Mouse (Mus musculus) Patski (cell line): ENCODE measurements at regions not wholly inside any gene's neighbourhood (a gene's known extent, or its start where the extent isn't known, plus 50 kb on each side); places are given as distances from the start of the nearest gene placed in this dataset.

Source experiments
- ATAC-seq: fragments of 100-300 bp; one replicate; pipeline ENCODE4 v1.8.0; 2021
- CTCF ChIA-PET: fragments of 350-600 bp; sonication (Branson Sonifier 250); formaldehyde crosslinking; loops from one replicate; lab custom pipeline; 2022; ENCODE audit warnings: inconsistent platforms; lab: Charles Lee
- POLR2A ChIA-PET: fragments of 350-600 bp; sonication (Branson Sonifier 250); formaldehyde crosslinking; loops from one replicate; lab custom pipeline; 2022; ENCODE audit warnings: antibody characterized with exemption, inconsistent platforms; lab: Charles Lee
- DNase-seq: peaks from one replicate; pipeline ENCODE4 v3.0.0-alpha.2; 2011; ENCODE audit warnings: low read depth, low spot score
- H3K27me3 ChIP-seq: fragments of 371-371 bp; one replicate; pipeline ENCODE4 v1.5.1; 2021
- CTCF ChIP-seq: fragments of 100-300 bp; IDR thresholded peaks from one replicate; pipeline ENCODE4 v1.5.1; 2021
- in situ Hi-C: fragments of 300-500 bp; cut with MboI; formaldehyde crosslinking; loops from 3 replicates; pipeline ENCODE4 v1.11.1; 2018; ENCODE audit warnings: low pct_unique_long_range_greater_than_20kb, mixed read lengths

DNA sequence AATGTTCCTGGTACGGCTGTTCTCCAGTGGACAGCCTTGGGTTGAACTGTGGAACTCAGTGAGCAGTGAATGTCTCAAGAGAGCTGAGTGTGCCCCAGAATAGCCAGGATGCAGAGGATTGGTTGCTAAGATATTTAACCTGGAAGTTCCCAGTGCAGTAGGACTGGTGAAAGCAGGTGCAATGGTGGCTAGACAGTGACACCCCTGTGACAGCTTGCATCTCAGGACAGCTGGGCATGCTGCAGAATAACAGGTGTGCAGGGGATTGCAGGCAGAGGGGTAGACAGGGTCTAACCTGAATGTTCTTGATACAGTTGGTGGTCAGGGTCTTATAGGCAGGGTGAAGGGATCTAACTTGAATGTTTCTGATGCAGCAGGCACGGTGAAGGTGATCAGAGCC lies 223.0 kb downstream of the Pabpc4l start:
- no peaks in the 10 kb centered on the region for H3K27me3 ChIP-seq
- TF ChIP-seq CTCF = no peak
- in situ Hi-C loops = no loop called here
- ATAC-seq (no peak), DNase-seq (no peak)
- ChIA-PET CTCF (no interaction called here), POLR2A (no interaction called here)

DNA sequence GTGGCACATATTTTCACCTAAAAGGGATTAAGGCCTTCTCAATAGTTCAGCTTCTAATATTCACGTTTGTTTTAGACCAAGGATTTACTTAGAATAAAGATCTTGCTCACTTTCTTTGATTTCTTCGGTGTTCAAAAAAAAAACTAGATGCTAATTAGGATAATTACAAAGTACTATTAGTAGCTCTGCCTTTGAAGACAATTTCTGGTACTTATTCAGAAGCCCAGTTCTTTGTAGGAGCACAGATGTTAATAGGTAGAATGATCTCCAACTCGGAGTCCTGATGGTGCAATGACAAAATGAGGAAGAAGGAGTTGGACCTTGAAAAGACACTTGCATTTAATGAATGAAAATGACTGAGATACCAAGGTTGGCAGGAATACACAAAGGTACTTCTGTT lies 242.3 kb downstream of the Pabpc4l start:
- in situ Hi-C loops = no loop called here
- DNase-seq = no peak
- no peaks in the 10 kb centered on the region for H3K27me3 ChIP-seq
- TF ChIP-seq CTCF = no peak
- CTCF ChIA-PET = no interaction called here
- no peak for ATAC-seq
- POLR2A ChIA-PET = no interaction called here

DNA sequence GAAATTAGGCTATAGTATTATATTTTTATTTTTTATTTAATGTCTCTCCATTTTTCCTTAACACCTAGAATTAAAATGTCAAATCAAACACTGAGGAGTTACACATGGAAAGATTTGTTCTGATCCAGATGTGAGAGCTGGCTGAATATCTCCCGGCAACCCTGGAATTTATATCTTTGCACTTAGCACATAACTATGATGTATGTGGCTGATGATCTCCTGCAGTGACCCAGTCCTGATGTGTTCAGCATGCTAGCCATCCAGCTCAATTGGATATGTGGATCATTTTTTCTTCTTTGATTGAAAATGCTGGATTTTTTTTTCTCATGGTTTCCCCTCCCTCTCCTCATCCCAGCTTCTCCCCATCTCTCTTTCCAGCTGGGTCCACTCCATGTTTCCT lies 252.8 kb downstream of the Pabpc4l start:
- TF ChIP-seq CTCF = no peak
- in situ Hi-C loops = no loop called here
- ATAC-seq = no peak
- CTCF ChIA-PET = interaction anchor here (1.3 kb wide), 1 partner anchor 15 kb away, joined by 3 read pairs; no protein-coding TSS in a partner anchor
- H3K27me3 ChIP-seq = no peaks in the 10 kb centered on the region
- POLR2A ChIA-PET = no interaction called here
- no peak for DNase-seq

DNA sequence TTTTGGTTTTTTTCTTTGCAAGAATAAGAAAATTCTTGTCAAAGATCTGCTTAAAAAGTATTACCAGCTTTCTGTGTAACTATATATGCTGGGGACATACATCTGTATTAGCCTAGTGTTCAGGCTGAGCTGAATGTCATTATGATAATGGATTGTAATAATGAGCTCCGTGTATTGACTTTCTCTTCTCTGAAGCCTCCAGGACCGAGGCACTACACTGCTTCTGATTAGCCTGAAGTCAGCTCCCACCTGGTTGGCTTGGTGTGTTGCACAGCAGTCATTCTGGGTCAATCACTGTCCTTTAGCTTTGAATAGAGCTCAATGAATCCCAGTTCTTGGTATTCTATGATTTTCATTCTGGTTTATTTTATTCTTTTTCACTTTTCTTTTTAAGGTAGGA lies 253.3 kb downstream of the Pabpc4l start:
- CTCF ChIA-PET = interaction anchor here (1.3 kb wide), 1 partner anchor 15 kb away, joined by 3 read pairs; no protein-coding TSS in a partner anchor
- no peak for TF ChIP-seq CTCF
- in situ Hi-C loops = no loop called here
- DNase-seq (no peak), ATAC-seq (no peak)
- H3K27me3 ChIP-seq = no peaks in the 10 kb centered on the region
- POLR2A ChIA-PET = no interaction called here

DNA sequence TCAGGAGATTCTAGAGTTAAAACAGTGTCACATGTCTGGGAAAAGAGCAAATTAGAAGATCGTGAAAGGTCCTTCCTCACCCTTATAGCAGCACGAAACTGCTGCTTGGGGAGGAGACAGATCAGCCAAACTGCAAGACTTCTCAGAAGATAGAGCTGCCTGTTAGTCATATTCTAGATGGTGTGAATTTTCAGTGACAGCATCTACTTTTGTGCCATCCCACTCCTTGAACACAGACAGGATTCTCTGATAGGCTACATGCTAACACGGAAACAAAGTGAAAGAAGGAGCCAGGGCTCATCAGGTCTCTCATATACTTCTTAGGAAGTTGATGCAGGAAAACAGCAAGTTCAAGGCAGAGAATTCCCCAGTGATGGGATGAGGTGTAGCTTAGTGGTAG lies 273.5 kb downstream of the Pabpc4l start:
- DNase-seq (no peak), ATAC-seq (no peak)
- in situ Hi-C loops = no loop called here
- TF ChIP-seq CTCF = no peak
- POLR2A ChIA-PET = no interaction called here
- CTCF ChIA-PET = no interaction called here
- H3K27me3 ChIP-seq = no peaks in the 10 kb centered on the region

DNA sequence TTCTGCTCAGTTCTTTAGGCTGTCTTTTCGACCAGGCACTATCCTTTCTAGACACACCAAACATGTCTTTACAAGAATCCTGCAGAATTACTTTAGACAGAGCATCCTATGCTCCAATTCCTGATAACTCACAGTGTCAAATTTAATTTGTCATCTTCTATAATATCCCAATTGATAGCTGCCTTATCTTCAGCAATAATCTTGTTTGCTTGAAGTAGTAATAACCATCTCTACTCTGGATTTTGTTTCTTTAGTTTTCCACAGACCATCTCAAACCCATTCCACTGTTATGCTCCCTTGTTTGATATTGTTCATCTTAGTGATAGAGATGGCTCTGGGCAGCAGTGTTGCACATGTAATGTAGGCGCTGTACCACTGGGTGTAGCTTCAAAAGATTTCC lies 297.6 kb downstream of the Pabpc4l start:
- ATAC-seq (no peak), DNase-seq (no peak)
- H3K27me3 ChIP-seq = no peaks in the 10 kb centered on the region
- CTCF ChIA-PET = interaction anchor here (0.9 to 1.4 kb wide), 2 partner anchors 10 to 11 kb away, joined by 3 to 5 read pairs; no protein-coding TSS in a partner anchor
- POLR2A ChIA-PET = no interaction called here
- in situ Hi-C loops = no loop called here
- no peak for TF ChIP-seq CTCF
